Mouse (Mus musculus) liver, embryonic 14.5 days (tissue): ENCODE measurements at regions not wholly inside any gene's neighbourhood (a gene's known extent, or its start where the extent isn't known, plus 50 kb on each side); places are given as distances from the start of the nearest gene placed in this dataset.

Source experiments
- CTCF ChIP-seq: IDR thresholded peaks from 2 replicates; pipeline ENCODE4 v1.5.1; 2016; ENCODE audit warnings: antibody characterized with exemption, low read depth, control low read depth
- EP300 ChIP-seq: IDR thresholded peaks from 2 replicates; pipeline ENCODE4 v1.6.1; 2016; ENCODE audit warnings: antibody characterized with exemption, low read depth

GRCm38 (mm10) chr13:4783290-4783689, 174.3 kb upstream of the Akr1e1 start:
- no peak for TF ChIP-seq CTCF
- no peak for TF ChIP-seq EP300
